Mouse (Mus musculus) neural tube, embryonic 12.5 days (tissue): ENCODE measurements around the gene Hbp1. TPM values are rescaled to one million over a fixed set of nuclear protein-coding genes. Genes with fewer than 3 reads are reported as not detected.

Experiments used
- ATAC-seq: fragments of 200-750 bp; cut with Nextera tagmentation; 2 replicates; pipeline ENCODE4 v1.8.0; 2017; ENCODE audit warnings: low read depth, mild to moderate bottlenecking, moderate TSS enrichment, moderate library complexity; ENCODE audit not compliant: low FRiP score
- H3K27ac ChIP-seq: fragments of 300-500 bp; sonication (generic); 2 replicates; pipeline ENCODE4 v1.5.1; 2016
- H3K27me3 ChIP-seq: fragments of 300-500 bp; sonication (generic); replicated peaks from 2 replicates; pipeline ENCODE4 v1.6.1; 2016; ENCODE audit warnings: mild to moderate bottlenecking
- H3K36me3 ChIP-seq: fragments of 300-500 bp; sonication (generic); 2 replicates; pipeline ENCODE4 v1.6.1; 2016; ENCODE audit warnings: mild to moderate bottlenecking
- H3K4me1 ChIP-seq: fragments of 300-500 bp; sonication (generic); 2 replicates; pipeline ENCODE4 v1.6.1; 2016
- H3K4me2 ChIP-seq: fragments of 300-500 bp; sonication (generic); replicated peaks from 2 replicates; pipeline ENCODE4 v1.6.1; 2016; ENCODE audit warnings: mild to moderate bottlenecking
- H3K4me3 ChIP-seq: fragments of 300-500 bp; sonication (generic); 2 replicates; pipeline ENCODE4 v1.5.1; 2016
- H3K9ac ChIP-seq: fragments of 300-500 bp; sonication (generic); 2 replicates; pipeline ENCODE4 v1.6.1; 2016; ENCODE audit warnings: mild to moderate bottlenecking
- H3K9me3 ChIP-seq: fragments of 300-500 bp; sonication (generic); 2 replicates; pipeline ENCODE4 v1.6.1; 2016; ENCODE audit warnings: mild to moderate bottlenecking
- WGBS: fragments of 180-500 bp; shearing (Covaris S2); methylation state at CpG from one replicate; pipeline ENCODE4 v1.1.7; 2016; 5-methylcytosine and 5-hydroxymethylcytosine counted together
- polyA plus RNA-seq: library from polyadenylated mRNA; unstranded; fragments of >200 nt; fragmentation: Nextera tagmentation; extraction: Ambion mirVana; gene quantifications from 2 replicates; pipeline ENCODE4 v1.2.1, GENCODE M21; 2016

The Hbp1 gene
- 92.9 and 95.8 TPM in 2 replicates for polyA plus RNA-seq

DNA sequence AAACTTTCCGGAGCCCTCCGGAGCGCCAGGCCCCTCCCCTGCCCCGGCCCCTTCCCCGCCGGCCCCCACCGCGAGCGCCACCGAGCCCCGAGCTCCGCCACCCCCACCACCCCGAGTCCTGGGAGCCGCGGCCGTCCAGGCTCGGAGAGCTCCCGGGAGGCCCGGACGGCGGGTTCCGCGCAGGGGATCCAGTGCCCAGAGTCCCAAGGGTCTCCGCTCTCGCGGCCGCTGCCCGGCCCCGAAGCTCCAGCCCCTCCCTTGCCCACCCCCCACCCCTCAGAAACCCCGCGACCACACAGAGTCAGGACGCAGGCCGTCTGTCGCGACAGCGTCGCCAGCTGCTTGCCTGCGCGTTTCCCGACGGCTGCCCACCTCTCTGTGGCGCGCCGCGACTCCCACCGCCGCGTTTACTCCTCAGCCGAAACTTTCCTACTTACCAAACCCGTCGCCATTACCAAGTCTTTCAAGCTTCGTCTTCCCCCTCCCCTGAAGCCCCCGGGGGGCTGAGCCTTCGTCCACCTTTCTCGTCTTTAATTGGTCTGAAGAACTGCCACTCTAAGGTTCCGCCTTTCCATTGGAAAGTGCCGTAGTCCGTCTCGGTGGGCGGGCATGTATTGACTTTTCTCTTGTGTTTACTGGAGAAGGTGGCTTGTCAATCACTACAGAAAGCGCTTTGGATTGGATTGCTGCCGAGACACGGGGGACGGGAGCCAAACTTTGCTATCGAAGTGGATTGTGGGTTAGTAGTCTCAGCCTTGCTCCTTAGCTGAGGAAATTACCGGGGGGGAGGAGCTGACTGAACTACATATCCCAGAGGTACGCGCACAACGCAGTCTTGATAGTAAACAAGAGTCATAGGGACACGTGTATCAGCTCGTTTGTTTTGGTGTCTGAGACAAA lies at the start of gene Hbp1:
TSS of gene Hbp1 (minus strand) at position 777 of the 900 bp plus-strand sequence.
- no peaks in the 10 kb centered on the region for H3K9me3 ChIP-seq
- H3K9ac ChIP-seq = peak within 1 kb of the TSS; percentile 93
- H3K27me3 ChIP-seq = no peaks in the 10 kb centered on the region
- H3K4me3 ChIP-seq = peak within 1 kb of the TSS; percentile 92
- H3K27ac ChIP-seq = peak within 1 kb of the TSS; percentile 93
- H3K36me3 ChIP-seq = no peaks in the 10 kb centered on the region
- H3K4me2 ChIP-seq = peak within 1 kb of the TSS; percentile 66
- under 1% methylated on average over 70 of the region's 71 CpGs for WGBS
- no peaks in the 10 kb centered on the region for H3K4me1 ChIP-seq
- ATAC-seq = peak; percentile 96

DNA sequence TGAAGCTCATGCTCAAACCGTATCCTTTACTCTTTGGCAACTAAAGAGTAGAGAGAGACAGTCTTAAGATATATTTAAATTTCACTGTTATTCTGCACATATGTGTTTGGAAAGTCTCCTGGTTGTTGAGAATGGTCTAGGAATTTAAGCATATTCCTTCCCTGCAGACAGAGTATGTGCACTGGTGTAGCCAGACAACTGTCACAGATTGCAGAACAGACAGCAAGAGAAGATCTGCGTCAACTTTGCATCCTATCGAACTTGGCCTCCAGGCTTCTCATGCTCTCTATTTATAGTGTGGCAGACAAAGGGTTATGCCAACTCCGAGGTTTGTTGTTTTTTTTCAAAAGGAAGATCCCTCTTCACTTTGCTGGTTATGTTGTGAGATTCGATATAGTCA lies 48.4 kb upstream of the Hbp1 start:
- Histone ChIP-seq H3K9me3 (no peaks in the 10 kb centered on the region), H3K4me2 (no peak overlapping the region), H3K36me3 (no peaks in the 10 kb centered on the region), H3K27ac (no peak overlapping the region), H3K4me1 (no peaks in the 10 kb centered on the region), H3K9ac (no peak overlapping the region), H3K4me3 (no peak overlapping the region), H3K27me3 (no peaks in the 10 kb centered on the region)
- 88% methylated on average over 5 of the region's 5 CpGs for WGBS
- ATAC-seq = no peak

DNA sequence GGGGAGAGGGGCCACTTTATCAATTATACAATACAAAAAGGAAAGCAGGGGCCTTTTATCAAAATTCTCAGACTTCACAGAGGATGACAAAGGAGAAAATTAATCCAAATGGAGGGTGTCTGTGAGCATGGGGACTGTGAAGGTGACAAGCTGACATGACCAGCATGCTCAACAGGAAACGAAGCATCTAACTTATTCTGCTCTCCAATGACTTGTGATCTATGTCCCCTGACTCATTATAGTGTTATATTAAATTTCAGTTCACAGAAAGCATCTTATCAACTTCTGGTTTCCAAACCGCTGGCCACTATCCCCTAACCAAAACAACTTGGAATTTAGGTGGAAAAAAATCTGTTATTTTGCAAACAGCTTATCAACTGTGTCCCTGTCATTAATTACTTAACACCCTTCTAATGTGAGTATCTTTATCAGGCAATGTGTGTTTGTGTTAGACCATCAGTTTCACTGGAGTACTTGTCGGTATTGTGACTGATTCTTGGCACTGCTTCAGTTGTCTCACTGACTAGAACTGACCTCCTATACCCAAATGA lies 47.1 kb upstream of the Hbp1 start:
- H3K27ac ChIP-seq = no peak overlapping the region
- no peaks in the 10 kb centered on the region for H3K36me3 ChIP-seq
- no peak overlapping the region for H3K4me3 ChIP-seq
- no peaks in the 10 kb centered on the region for H3K27me3 ChIP-seq
- no peak for ATAC-seq
- no peak overlapping the region for H3K9ac ChIP-seq
- H3K4me2 ChIP-seq = no peak overlapping the region
- no peaks in the 10 kb centered on the region for H3K9me3 ChIP-seq
- no peaks in the 10 kb centered on the region for H3K4me1 ChIP-seq
- 88% methylated on average over 3 of the region's 3 CpGs for WGBS

DNA sequence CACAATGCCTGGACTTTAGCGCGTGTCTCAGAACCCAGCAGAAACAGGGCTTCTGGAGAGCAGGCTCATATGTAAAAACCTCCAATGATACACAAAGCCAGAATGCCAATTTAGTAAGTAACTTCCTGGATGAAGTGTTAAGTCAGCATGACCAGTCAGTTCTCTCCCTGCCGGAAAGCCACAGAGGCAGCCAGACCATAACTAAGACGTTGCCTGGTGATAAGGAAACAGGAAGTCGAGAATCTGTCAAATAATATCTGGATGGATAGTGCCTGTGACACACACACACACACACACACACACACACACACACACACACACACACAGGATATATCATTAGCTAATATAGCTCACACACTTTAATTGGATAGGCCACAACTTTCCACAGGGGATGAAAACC lies 46.5 kb upstream of the Hbp1 start:
- WGBS = 81% methylated on average over 5 of the region's 5 CpGs
- H3K36me3 ChIP-seq = no peaks in the 10 kb centered on the region
- no peak overlapping the region for H3K4me3 ChIP-seq

DNA sequence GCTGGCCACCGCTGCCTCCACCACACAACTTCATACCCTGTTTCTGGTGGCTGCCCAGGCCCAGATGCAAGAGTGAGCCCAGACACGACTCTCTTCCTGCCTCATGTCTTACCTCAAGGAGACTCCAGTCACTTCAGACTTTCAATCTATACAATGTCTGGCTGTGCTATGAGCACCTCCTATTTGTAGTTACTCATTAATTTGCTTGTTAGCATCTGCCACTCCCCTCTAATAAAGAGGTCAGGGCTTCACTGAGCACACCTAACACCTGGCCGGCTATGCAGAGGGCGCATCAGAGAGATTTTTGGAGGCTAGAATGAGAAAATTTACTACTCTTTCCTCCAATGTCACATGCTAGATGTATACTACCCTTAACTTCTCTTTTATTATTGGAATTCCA lies 40.2 kb upstream of the Hbp1 start:
- Histone ChIP-seq H3K27me3 (no peaks in the 10 kb centered on the region), H3K27ac (no peak overlapping the region), H3K4me3 (no peak overlapping the region), H3K9me3 (no peaks in the 10 kb centered on the region), H3K4me1 (no peaks in the 10 kb centered on the region), H3K9ac (no peak overlapping the region), H3K4me2 (no peak overlapping the region), H3K36me3 (no peaks in the 10 kb centered on the region)
- WGBS = 89% methylated on average over 4 of the region's 4 CpGs
- ATAC-seq = no peak

More for the DNA sequence above, 46.5 kb upstream of the Hbp1 start:
- Histone ChIP-seq H3K27me3 (no peaks in the 10 kb centered on the region), H3K4me2 (no peak overlapping the region), H3K9me3 (no peaks in the 10 kb centered on the region), H3K27ac (no peak overlapping the region), H3K4me1 (no peaks in the 10 kb centered on the region), H3K9ac (no peak overlapping the region)
- ATAC-seq = no peak

DNA sequence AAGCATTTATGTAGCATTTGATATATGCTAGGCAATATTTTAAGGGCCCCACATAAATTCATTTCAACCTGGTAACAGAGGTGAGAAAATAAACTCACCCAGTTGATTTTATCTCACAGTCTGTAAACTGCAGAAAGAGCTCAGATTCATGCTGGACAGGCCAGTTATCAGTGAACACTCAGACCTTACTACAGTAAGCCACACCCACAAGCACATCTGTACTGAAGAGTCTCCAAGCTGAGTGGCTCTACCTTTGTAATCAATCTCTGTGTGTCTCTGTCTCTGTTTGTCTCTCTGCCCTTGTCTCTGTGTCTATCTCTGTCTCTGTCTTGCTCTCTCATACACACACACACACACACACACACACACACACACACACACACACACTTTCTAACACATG lies 39.4 kb upstream of the Hbp1 start:
- H3K36me3 ChIP-seq = no peaks in the 10 kb centered on the region
- no peak overlapping the region for H3K4me2 ChIP-seq
- no peak overlapping the region for H3K9ac ChIP-seq
- no peak for ATAC-seq
- H3K27me3 ChIP-seq = no peaks in the 10 kb centered on the region
- H3K9me3 ChIP-seq = no peaks in the 10 kb centered on the region
- H3K4me1 ChIP-seq = no peaks in the 10 kb centered on the region
- H3K27ac ChIP-seq = no peak overlapping the region
- H3K4me3 ChIP-seq = no peak overlapping the region

DNA sequence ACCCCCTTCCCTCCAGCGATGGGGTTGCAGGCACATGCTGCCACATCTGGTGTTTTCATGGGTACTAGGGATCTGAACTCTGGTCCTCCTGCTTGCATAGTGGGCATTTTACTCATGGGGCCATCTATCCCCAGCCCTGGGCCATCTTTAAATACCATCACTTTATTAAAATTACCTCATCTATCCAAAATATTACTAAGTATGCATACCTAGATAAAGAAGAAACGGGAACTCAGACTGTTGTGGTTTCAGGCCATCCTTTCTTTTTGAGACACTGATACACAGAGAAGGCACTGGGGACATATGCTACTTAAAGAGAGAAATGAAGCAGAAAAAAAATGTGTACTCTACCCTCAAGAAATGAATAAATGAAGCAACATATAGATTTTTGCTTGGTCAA lies 36.1 kb upstream of the Hbp1 start:
- H3K36me3 ChIP-seq = no peaks in the 10 kb centered on the region
- 87% methylated on average over 2 of the region's 2 CpGs for WGBS
- no peak overlapping the region for H3K9ac ChIP-seq

DNA sequence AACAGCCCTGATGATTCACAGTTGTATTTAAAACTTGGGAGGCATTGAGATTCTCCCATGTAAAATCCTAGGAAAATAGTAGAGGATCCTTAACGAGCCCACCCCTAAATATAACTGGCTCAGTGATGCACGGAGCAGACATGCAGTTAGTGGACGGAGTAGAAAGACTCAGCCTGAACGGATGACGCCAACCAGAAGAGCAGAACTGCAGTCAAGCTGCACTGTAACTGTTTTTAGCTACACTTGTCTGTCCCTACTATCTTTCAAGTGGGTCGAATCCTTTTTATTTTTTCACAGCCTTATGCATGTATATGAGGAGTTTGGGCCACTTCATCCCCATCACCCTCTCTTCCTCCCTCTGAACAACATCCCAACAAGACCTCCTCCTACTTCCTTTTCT lies 35.4 kb upstream of the Hbp1 start:
- 93% methylated on average over 6 of the region's 6 CpGs for WGBS
- Histone ChIP-seq H3K36me3 (no peaks in the 10 kb centered on the region), H3K4me1 (no peaks in the 10 kb centered on the region), H3K27ac (no peak overlapping the region), H3K27me3 (no peaks in the 10 kb centered on the region), H3K4me3 (no peak overlapping the region), H3K9ac (no peak overlapping the region), H3K4me2 (no peak overlapping the region), H3K9me3 (no peaks in the 10 kb centered on the region)
- ATAC-seq = no peak

More for the DNA sequence above, 36.1 kb upstream of the Hbp1 start:
- H3K4me3 ChIP-seq = no peak overlapping the region
- ATAC-seq = no peak
- no peak overlapping the region for H3K4me2 ChIP-seq
- H3K4me1 ChIP-seq = no peaks in the 10 kb centered on the region
- no peaks in the 10 kb centered on the region for H3K27me3 ChIP-seq
- H3K9me3 ChIP-seq = no peaks in the 10 kb centered on the region
- H3K27ac ChIP-seq = no peak overlapping the region

DNA sequence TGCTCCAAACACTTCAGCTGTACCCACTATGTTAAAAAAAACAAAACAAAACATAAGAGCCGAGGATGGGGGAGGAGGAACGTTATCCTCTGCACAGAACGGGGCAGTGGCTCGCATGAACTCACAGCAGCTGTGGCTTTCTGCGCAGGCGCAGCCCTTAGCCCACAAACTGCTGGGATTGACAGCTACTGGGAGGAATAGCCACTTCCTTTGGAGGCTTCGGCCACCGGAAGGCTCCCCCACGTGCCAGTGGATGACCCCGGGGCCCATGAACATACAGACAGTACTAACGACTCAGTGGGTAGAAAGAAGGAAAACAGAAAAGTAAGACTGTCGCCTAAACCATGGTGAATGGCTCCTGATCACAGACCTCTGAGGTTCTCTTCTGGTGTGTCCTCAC lies 34.3 kb upstream of the Hbp1 start:
- Histone ChIP-seq H3K36me3 (no peaks in the 10 kb centered on the region), H3K9ac (no peak overlapping the region), H3K9me3 (no peaks in the 10 kb centered on the region), H3K27ac (no peak overlapping the region), H3K4me1 (no peaks in the 10 kb centered on the region), H3K4me3 (no peak overlapping the region), H3K4me2 (no peak overlapping the region), H3K27me3 (no peaks in the 10 kb centered on the region)
- no peak for ATAC-seq
- WGBS = 86% methylated on average over 12 of the region's 12 CpGs

DNA sequence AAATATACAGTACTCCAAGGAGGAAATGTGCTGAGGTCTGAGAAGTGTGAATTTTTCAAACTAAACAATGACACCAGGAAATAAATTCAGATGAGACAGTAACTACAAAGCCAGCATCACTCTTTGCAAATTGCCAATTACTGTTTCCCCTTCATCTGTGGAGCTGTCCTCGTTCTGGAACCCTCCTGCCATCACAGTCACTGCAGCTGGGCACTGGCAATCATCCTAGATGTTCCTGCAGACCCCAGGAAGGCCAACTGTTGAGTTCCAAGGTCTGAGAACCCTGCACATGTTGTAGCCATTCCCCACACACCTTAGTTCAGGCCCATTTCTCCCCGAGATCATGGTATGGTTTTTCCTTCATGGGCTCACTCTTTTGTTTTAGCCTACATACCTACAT lies 33.9 kb upstream of the Hbp1 start:
- H3K36me3 ChIP-seq = no peaks in the 10 kb centered on the region
- H3K4me1 ChIP-seq = no peaks in the 10 kb centered on the region
- WGBS = 65% methylated on average over 2 of the region's 2 CpGs
- no peaks in the 10 kb centered on the region for H3K27me3 ChIP-seq
- no peak overlapping the region for H3K4me2 ChIP-seq
- no peaks in the 10 kb centered on the region for H3K9me3 ChIP-seq
- H3K27ac ChIP-seq = no peak overlapping the region
- no peak for ATAC-seq
- no peak overlapping the region for H3K4me3 ChIP-seq
- no peak overlapping the region for H3K9ac ChIP-seq

DNA sequence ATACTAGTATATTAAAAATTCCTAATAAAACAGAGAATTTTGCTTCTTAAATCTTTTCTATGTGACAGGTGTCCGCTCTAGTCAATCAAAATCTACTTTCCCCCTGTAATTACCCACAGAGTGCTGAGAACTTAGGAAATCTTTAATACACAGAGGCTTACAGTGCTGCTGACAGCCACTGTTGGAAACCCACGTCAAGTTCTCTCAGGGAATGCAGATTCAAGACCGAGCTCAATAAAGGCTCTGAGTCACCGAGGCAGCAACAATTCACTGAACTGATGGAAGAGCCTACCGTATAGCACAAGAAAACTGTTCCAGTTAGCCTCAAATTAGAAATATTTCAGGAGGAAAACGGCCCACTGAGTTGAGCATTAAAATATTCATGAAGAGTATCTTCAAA lies 33.4 kb upstream of the Hbp1 start:
- no peaks in the 10 kb centered on the region for H3K9me3 ChIP-seq
- no peak overlapping the region for H3K4me3 ChIP-seq
- no peaks in the 10 kb centered on the region for H3K4me1 ChIP-seq
- no peak for ATAC-seq
- H3K4me2 ChIP-seq = no peak overlapping the region
- no peaks in the 10 kb centered on the region for H3K36me3 ChIP-seq
- no peaks in the 10 kb centered on the region for H3K27me3 ChIP-seq
- H3K27ac ChIP-seq = no peak overlapping the region
- WGBS = 76% methylated on average over 6 of the region's 6 CpGs
- no peak overlapping the region for H3K9ac ChIP-seq

DNA sequence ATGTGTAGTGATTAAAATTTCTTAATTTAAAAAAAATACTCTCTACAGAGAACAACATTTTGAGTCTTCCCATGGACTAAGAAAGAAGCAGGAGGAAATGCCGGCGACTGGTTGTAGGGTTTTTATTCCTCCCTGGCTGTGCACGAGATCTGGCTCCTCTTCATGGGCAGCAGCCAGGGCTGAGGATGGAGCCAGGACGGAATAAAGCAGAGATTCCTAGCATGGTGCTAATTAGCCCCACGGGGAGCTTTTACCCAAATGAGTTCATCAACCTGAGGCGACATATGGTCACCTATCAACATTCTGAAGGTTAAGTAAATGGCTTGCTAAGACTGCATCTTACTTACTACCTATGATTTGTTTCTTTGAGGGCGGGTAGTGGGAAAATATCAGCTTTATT lies 32.9 kb upstream of the Hbp1 start:
- Histone ChIP-seq H3K9ac (no peak overlapping the region), H3K27ac (no peak overlapping the region), H3K4me2 (no peak overlapping the region), H3K4me1 (no peaks in the 10 kb centered on the region), H3K36me3 (no peaks in the 10 kb centered on the region), H3K4me3 (no peak overlapping the region), H3K27me3 (no peaks in the 10 kb centered on the region), H3K9me3 (no peaks in the 10 kb centered on the region)
- 66% methylated on average over 7 of the region's 7 CpGs for WGBS
- ATAC-seq = no peak
